Mouse (Mus musculus) testis, adult 2 months (tissue): ENCODE results near the gene Mfsd4b1.

Experiments used
- CTCF ChIP-seq: fragments of 200-500 bp; IDR thresholded peaks from 2 replicates; pipeline ENCODE4 v1.5.1; 2012; ENCODE audit warnings: low read depth, mild to moderate bottlenecking, inconsistent platforms, low read length, moderate library complexity; ENCODE audit not compliant: control insufficient read depth, insufficient read depth, insufficient replicate concordance
- POLR2A ChIP-seq: fragments of 200-500 bp; IDR thresholded peaks from 2 replicates; pipeline ENCODE4 v1.6.1; 2012; ENCODE audit warnings: low read depth, mild to moderate bottlenecking, inconsistent platforms, low read length, moderate library complexity; ENCODE audit not compliant: control insufficient read depth

DNA sequence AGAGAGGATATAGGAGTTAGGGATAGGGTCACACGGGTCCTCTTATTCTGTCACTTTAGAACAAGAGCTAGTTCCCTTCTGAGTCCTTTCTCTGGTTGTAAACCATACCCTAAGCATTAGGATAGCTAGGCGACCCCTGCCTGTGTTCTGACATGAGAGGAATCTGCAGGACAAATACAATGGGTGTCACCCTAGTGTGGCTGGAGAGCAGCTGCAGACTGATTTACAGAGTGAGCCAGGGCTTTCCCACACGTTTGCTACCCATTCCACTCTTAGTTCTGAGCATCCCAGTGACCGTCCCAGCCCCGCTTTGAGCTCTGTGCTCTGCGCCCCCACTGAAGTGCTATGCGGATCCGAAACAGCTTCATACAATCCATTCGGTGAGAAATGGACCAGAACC is 45.6 kb upstream of the Mfsd4b1 start:
- TF ChIP-seq CTCF = no peak
- TF ChIP-seq POLR2A = no peak
